Mouse (Mus musculus): ENCODE data around the gene Rpl7a. TPM values are rescaled to one million over a fixed set of nuclear protein-coding genes. Genes with fewer than 3 reads are reported as not detected.

Rpl7a gene
- 100 to 1,000 TPM; 214 to 236 TPM for polyA plus RNA-seq (2017; shearing (Covaris generic))

DNA sequence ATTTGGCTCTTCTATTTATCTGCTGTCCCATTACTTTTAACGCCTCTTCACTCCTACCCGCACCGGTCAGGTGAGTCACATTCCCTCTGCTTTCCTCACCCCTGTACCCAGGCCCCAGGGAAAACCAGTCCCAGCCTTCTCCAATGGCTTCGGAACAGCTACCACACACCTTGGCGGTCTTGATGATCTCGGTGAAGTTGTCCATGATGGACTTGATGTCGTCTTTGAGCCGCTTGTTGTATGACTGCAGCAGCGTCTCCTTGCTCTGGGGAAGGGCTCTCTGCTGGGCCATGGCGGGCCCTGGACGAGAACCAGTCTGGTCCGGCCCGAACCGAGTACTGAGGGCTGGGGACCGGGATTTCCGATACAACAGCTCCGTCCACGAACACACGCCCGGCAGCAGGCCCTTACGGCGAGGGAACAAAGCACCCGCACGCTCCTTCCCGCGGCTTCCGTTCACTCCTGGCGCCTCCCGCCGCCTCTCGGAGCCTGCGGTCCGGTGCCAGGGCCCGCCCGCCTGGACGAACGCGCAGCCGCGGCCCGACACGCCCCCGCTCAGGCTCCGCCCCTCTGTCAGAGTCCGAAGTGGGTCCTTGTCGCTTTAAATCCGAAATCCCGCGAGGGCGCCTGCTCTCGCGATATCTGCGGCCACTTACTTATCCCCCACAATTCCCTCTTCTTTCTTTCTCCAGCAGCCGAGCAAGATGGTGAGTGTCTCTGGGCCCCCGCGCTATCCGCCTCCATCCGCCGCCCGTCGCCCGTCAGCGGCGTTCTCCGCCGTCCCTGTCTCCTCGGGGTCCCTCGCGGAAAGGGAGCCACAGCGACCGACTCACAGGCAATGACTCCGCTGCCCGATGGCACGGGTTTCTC, at the start of gene Rpl7a, which contains the start of gene Med22:
Rpl7a (plus strand) TSS at position 641 of the 870 bp plus-strand sequence.
Med22 (minus strand) TSS at position 554 of the 870 bp plus-strand sequence.

DNA sequence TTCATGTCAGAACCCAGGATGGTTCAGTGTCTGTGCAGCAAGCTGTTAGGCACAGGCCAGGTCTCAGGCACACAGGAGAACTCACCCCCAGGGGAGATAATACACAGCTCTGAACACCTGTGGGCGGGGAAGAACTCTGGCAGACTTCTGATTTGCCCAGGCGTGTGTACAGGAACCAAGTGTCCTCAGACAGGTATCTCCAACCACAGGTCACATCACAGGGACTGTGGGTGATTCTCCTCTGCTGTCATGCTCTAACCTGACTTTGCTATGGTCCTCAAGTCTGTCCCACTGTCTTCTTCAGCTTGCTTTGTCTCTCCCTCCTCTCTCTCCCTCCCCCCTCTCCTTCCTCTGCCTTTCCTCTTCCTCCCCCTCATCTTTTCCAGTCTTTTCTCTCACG, 45.7 kb upstream of the Rpl7a start, which contains the start of gene Abo:
Abo (minus strand) TSS at position 101 of the 400 bp plus-strand sequence.

DNA sequence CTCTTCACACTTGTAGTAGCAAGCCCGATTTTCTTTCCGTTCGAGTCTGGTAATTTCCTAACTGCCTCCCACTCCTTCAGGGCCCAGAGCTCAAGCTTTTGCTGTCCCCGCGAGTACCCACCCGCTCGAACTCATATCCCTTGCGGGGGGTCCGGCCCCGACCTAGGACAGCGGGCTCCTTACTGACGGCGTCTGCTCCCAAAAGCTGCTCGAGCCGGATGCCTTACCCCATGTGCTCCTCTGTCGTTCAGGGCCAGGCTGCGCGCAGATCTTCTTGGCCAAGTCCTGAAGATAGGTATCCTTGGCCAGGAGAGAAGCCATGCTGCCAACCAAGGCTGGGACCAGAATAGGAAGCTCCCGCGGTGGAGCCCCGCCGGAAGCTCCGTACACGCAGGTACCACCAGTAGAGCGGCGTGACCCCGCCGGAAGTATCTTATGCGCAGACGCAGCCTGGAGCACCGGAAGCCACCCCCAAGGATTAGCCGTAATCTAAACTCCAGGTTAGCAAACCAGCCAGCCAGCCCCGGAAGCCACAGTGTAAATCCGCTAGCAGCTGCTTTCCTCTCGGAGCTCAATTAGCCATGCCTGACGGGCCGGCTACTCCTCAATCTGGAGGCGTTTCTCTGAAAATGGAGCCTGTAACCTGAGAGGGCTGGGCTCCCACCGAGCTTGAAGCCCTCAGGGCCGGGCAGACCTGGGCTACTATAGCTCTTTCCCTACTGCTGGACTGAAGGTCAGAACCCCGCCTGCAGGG, 7.9 kb upstream of the Rpl7a start, which contains the start of gene Surf6:
Surf6 (minus strand) TSS at position 413 of the 754 bp plus-strand sequence.

DNA sequence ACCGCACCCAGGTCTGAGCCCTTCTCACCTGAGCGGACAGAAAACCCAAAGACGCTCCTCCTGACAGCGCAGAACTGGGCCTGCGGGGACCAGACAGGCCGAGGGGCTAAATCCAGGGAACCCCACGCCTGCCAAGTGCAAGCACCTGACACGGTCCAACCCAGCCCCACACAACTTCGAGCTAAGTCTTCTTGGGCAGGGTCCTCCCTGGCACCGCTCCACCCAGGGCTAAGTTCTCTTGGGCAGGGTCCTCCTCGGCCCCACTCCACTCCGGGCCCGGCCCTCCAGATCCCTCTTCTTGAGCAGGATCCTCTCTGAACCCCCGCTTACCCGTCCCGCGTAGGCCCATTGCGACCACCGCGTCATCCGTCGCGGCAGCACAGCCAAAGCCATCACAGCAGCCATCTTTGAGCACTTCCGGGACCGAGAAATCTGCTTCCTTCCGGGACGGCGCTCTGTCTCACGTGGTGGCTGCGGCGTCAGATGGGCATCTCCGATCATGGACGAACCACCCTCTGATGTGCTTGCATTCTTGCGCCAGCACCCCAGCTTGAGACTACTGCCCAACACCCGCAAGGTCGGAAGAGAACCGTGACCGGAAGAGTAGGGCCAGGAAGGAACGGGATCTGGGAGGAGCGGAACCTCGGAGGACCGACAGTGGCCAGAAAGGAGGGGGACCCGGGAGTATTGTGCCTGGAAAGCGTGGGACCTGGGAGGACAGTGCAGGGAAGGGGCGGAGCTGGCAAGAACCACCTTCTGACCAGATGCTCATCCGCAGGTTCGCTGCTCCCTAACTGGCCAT, 5.6 kb downstream of the Rpl7a start, which contains the start of the genes Surf2 and Surf1:
Surf2 (plus strand) TSS at position 441 of the 802 bp plus-strand sequence.
Surf1 (minus strand) TSS at position 604 of the 802 bp plus-strand sequence.

DNA sequence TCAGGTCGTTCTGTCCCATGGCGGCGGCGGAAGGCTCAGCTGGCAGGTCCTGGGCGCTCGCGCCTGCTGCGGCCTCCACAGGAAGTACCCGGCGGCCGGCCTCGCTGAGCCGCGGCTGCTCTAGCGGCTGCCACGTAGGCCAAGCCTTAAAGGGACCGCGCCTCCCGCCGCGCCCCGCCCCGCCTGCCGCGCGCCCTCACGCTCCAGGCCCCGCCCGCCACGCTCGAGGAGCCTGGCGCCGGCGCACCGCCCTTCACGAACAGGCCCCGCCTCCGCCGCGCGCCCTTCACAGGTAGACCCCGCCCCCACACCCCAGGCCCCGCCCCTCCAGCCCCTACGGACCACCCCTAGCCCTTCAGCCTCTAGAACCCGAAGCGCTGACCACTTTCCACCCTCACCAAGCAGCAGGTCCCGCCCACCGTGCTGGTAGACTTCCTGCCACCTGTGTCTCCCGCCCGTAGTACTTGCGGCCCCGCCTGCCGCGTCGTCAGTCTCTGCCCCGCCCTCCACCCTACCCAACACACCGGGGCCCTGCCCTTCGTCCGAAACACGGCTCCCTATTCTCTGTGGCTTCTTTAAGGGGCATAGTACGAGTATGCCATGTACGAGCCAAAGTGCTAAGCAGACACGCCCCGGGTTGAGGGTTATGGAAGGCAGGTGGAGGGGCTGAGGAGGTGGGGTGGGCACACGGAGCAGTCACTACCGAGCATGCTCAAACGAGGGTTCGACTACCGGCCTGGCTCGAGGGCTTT, 22.9 kb downstream of the Rpl7a start, which contains the start of the genes Surf4 and Stkld1:
Surf4 (minus strand) TSS at position 625 of the 752 bp plus-strand sequence.
Stkld1 (plus strand) TSS at position 744 of the 752 bp plus-strand sequence.

Other genes with a start within 250 kb of the Rpl7a start
- 1 to 10 TPM in 1 of 2 experiments, under 1 TPM in 1; 0.20 to 2.2 TPM for gene Lcn4, start 239.5 kb upstream of the Rpl7a start, polyA plus RNA-seq (2017; shearing (Covaris generic))
- gene Abo, start 45.8 kb upstream of the Rpl7a start, polyA plus RNA-seq (2017; shearing (Covaris generic)), result under 1 TPM; 0.08 to 0.67 TPM
- gene Surf6, start 7.9 kb upstream of the Rpl7a start, polyA plus RNA-seq (2017; shearing (Covaris generic)), result 10 to 100 TPM; 41.5 to 56.3 TPM
- gene Med22, start 87 bp upstream of the Rpl7a start, polyA plus RNA-seq (2017; shearing (Covaris generic)), result 10 to 100 TPM; 24.8 to 38.2 TPM
- 10 to 100 TPM; 62.2 to 82.9 TPM for gene Surf2, start 5.6 kb downstream of the Rpl7a start, polyA plus RNA-seq (2017; shearing (Covaris generic))
- 100 to 1,000 TPM; 104 to 108 TPM for gene Surf1, start 5.8 kb downstream of the Rpl7a start, polyA plus RNA-seq (2017; shearing (Covaris generic))
- 100 to 1,000 TPM; 154 to 155 TPM for gene Surf4, start 23.2 kb downstream of the Rpl7a start, polyA plus RNA-seq (2017; shearing (Covaris generic))
- under 1 TPM; 0.59 to 0.81 TPM for gene Stkld1, start 23.3 kb downstream of the Rpl7a start, polyA plus RNA-seq (2017; shearing (Covaris generic))
- 10 to 100 TPM; 68.1 to 86.2 TPM for gene Rexo4, start 53.6 kb downstream of the Rpl7a start, polyA plus RNA-seq (2017; shearing (Covaris generic))
- gene Adamts13, start 62.7 kb downstream of the Rpl7a start, polyA plus RNA-seq (2017; shearing (Covaris generic)), result under 1 TPM; 0.08 to 0.23 TPM
- gene Cacfd1, start 99.2 kb downstream of the Rpl7a start, polyA plus RNA-seq (2017; shearing (Covaris generic)), result 10 to 100 TPM; 34.4 to 34.7 TPM
- gene Slc2a6, start 117.2 kb downstream of the Rpl7a start, polyA plus RNA-seq (2017; shearing (Covaris generic)), result 1 to 10 TPM in 1 of 2 experiments, under 1 TPM in 1; 0.94 to 1.4 TPM
- gene Mymk, start 161.4 kb downstream of the Rpl7a start, polyA plus RNA-seq (2017; shearing (Covaris generic)), result under 1 TPM in 1 of 2 experiments, not detected in 1; 0.23 TPM
- under 1 TPM; 0.19 to 0.77 TPM for gene Adamtsl2, start 168.6 kb downstream of the Rpl7a start, polyA plus RNA-seq (2017; shearing (Covaris generic))
- under 1 TPM in 1 of 2 experiments, not detected in 1; 0.34 TPM for gene Fam163b, start 231.7 kb downstream of the Rpl7a start, polyA plus RNA-seq (2017; shearing (Covaris generic))

Data from inflammation-experienced regulatory T-cells (primary cell).